Mouse (Mus musculus) limb, embryonic 11.5 days (tissue): Measurements from ENCODE around the gene Birc6. TPM values are rescaled to one million over a fixed set of nuclear protein-coding genes. Genes with fewer than 3 reads are reported as not detected.
A peak's percentile ranks its signal among the peaks of the same experiment; 100 is the strongest.

ENCODE experiments used
- ATAC-seq: fragments of 200-750 bp; cut with Nextera tagmentation; 2 replicates; pipeline ENCODE4 v1.8.0; 2017; ENCODE audit warnings: low read depth; ENCODE audit not compliant: insufficient number of reproducible peaks, low FRiP score, low TSS enrichment
- DNase-seq: peaks from one replicate; pipeline ENCODE4 v3.0.0-alpha.2; 2015; ENCODE audit warnings: low spot score
- H3K27ac ChIP-seq: fragments of 300-500 bp; sonication (generic); replicated peaks from 2 replicates; pipeline ENCODE4 v1.5.1; 2014; ENCODE audit warnings: low read depth, mild to moderate bottlenecking, low read length
- H3K27me3 ChIP-seq: fragments of 300-500 bp; sonication (generic); 2 replicates; pipeline ENCODE4 v1.6.1; 2014; ENCODE audit warnings: mild to moderate bottlenecking, low read length, mixed read lengths; ENCODE audit not compliant: control insufficient read depth, insufficient read depth
- H3K36me3 ChIP-seq: fragments of 300-500 bp; sonication (generic); 2 replicates; pipeline ENCODE4 v1.6.1; 2014; ENCODE audit warnings: mild to moderate bottlenecking, low read length, moderate library complexity, mixed read lengths; ENCODE audit not compliant: control insufficient read depth, insufficient read depth
- H3K4me1 ChIP-seq: fragments of 300-500 bp; sonication (generic); 2 replicates; pipeline ENCODE4 v1.6.1; 2014; ENCODE audit warnings: low read length, mixed read lengths; ENCODE audit not compliant: control insufficient read depth, insufficient read depth
- H3K4me2 ChIP-seq: fragments of 300-500 bp; sonication (generic); 2 replicates; pipeline ENCODE4 v1.6.1; 2014; ENCODE audit warnings: low read depth, mild to moderate bottlenecking, moderate library complexity; ENCODE audit not compliant: severe bottlenecking
- H3K4me3 ChIP-seq: fragments of 300-500 bp; sonication (generic); 2 replicates; pipeline ENCODE4 v1.5.1; 2014; ENCODE audit warnings: low read depth, low read length
- H3K9ac ChIP-seq: fragments of 300-500 bp; sonication (generic); 2 replicates; pipeline ENCODE4 v1.6.1; 2014; ENCODE audit warnings: mild to moderate bottlenecking, low read length
- H3K9me3 ChIP-seq: fragments of 300-500 bp; sonication (generic); 2 replicates; pipeline ENCODE4 v1.6.1; 2016; ENCODE audit warnings: low read length; ENCODE audit not compliant: control insufficient read depth
- WGBS: fragments of 180-500 bp; shearing (Covaris S2); extraction: QIAGEN DNeasy Blood & Tissue Kit; methylation state at CpG from one replicate; pipeline ENCODE4 v1.1.7; 2014; 5-methylcytosine and 5-hydroxymethylcytosine counted together
- polyA plus RNA-seq: library from polyadenylated mRNA; unstranded; fragments of >200 nt; fragmentation: Nextera tagmentation; extraction: Ambion mirVana; gene quantifications from 2 replicates; pipeline ENCODE4 v1.2.1, GENCODE M21; 2014

The Birc6 gene
- polyA plus RNA-seq, 1 experiment from 2014 or later, result 82.5 TPM

- Histone ChIP-seq H3K27ac (no peak within 1 kb of the TSS), H3K4me1 (no peaks in the 10 kb centered on the region), H3K4me2 (peak within 1 kb of the TSS; percentile 71), H3K9ac (peak within 1 kb of the TSS; percentile 51), H3K4me3 (peak within 1 kb of the TSS; percentile 70), H3K9me3 (no peaks in the 10 kb centered on the region), H3K27me3 (no peaks in the 10 kb centered on the region), H3K36me3 (no peaks in the 10 kb centered on the region)
- 1% methylated on average over 31 of the region's 31 CpGs for WGBS
- DNase-seq, result peak; percentile 97
- ATAC-seq, result peak; percentile 86
Measured at GRCm38 (mm10) chr17:74717618-74718151, 189.6 kb downstream of the Birc6 start, which contains the start of gene Ttc27. TSS of gene Ttc27 (plus strand) at chr17:74717732.

DNA sequence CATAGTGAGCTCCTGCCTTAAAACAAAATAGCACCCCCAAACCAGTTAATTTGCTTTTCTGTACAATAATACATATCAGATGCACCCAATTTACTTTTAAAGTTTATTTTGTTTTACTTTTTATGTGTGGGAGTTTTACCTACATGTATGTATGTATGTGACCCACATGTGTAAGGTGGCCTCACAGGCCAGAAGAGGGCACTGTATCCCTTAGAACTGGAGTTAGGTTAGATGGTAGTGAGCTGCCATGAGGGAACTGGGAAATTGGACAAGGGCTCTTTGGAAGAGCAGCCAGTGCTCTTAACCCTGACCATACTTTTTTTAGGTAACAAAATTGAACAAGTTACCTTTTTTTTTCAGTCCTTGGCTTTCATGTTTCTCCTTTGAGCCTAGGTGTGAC lies 204.8 kb downstream of the Birc6 start:
- H3K4me2 ChIP-seq, result no peak overlapping the region
- no peaks in the 10 kb centered on the region for H3K4me1 ChIP-seq
- H3K9ac ChIP-seq, result no peak overlapping the region
- H3K4me3 ChIP-seq, result no peak overlapping the region
- DNase-seq (no peak), ATAC-seq (no peak)
- no peaks in the 10 kb centered on the region for H3K36me3 ChIP-seq
- H3K9me3 ChIP-seq, result no peaks in the 10 kb centered on the region
- no peaks in the 10 kb centered on the region for H3K27me3 ChIP-seq
- no peak overlapping the region for H3K27ac ChIP-seq

DNA sequence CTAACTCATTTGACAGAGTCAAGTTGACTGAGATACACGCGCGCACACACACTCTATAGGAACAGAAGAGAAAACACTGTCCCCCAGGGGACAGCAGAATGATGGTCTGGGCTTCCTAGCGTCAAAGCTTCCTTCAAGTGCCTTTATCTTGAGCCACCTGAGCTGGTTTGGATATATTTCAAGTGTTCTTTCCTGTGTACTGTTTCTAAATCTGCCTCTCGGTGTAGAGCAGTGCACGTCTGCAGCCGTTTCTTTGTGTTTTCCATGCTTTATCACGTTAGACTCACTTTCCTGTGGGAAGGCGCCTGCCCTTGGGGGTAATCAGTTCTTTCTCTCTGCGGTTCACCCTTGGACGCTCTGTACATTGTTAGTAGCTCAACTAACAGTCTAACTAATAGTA lies 207.3 kb downstream of the Birc6 start:
- peaks cover 2% of the 10 kb centered on the region; the same call in 1 of the 2 replicates for H3K36me3 ChIP-seq
- H3K9me3 ChIP-seq, result no peaks in the 10 kb centered on the region
- no peak for DNase-seq
- WGBS, result 90% methylated on average over 11 of the region's 11 CpGs
- H3K27me3 ChIP-seq, result no peaks in the 10 kb centered on the region
- no peak overlapping the region for H3K9ac ChIP-seq
- H3K4me3 ChIP-seq, result no peak overlapping the region
- no peak overlapping the region for H3K4me2 ChIP-seq
- H3K4me1 ChIP-seq, result no peaks in the 10 kb centered on the region
- ATAC-seq, result no peak
- H3K27ac ChIP-seq, result no peak overlapping the region

GRCm38 (mm10) chr17:74749659-74750058 lies 221.6 kb downstream of the Birc6 start:
- ATAC-seq (no peak), DNase-seq (no peak)
- Histone ChIP-seq H3K4me2 (no peak overlapping the region), H3K9me3 (no peaks in the 10 kb centered on the region), H3K4me1 (no peaks in the 10 kb centered on the region), H3K9ac (no peak overlapping the region), H3K27ac (no peak overlapping the region), H3K4me3 (no peak overlapping the region), H3K36me3 (peaks cover 5% of the 10 kb centered on the region; the same call in 1 of the 2 replicates), H3K27me3 (no peaks in the 10 kb centered on the region)
- whole genome bisulfite sequencing, result 71% methylated on average over 1 of the region's 1 CpGs

DNA sequence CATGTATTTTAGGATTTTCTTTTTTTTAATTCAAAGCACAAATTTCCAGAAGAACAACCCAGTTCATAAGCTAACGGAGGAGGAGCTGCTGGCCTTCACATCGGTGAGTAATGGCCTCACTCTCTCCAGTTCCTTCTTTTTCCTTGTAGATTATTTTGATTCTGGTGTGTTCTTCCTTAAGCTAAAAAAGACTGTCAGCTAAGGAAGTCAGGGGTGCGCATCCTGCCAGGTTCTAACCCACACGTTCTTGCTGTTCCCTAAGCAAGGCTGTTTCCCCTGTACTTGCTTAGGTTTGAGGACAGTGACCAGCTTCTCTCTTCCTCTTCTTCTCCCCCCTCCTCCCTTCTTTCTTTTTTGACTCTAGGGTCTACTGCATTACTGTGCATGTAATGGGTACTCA lies 222.9 kb downstream of the Birc6 start:
- DNase-seq (no peak), ATAC-seq (no peak)
- Histone ChIP-seq H3K4me1 (no peaks in the 10 kb centered on the region), H3K4me3 (no peak overlapping the region), H3K27me3 (no peaks in the 10 kb centered on the region), H3K27ac (no peak overlapping the region), H3K4me2 (no peak overlapping the region), H3K9ac (no peak overlapping the region), H3K9me3 (no peaks in the 10 kb centered on the region), H3K36me3 (peaks cover 5% of the 10 kb centered on the region; the same call in 1 of the 2 replicates)
- WGBS, result 94% methylated on average over 4 of the region's 4 CpGs

Other genes starting within 250 kb of the Birc6 start
- 89.2 and 94.3 TPM in 2 replicates for gene Memo1, start 232.8 kb upstream of the Birc6 start, polyA plus RNA-seq
- 275 and 279 TPM in 2 replicates for gene Dpy30, start 204.4 kb upstream of the Birc6 start, polyA plus RNA-seq
- 31.2 and 32.7 TPM in 2 replicates for gene Spast, start 189.3 kb upstream of the Birc6 start, polyA plus RNA-seq
- 41.5 TPM in 2 replicates for gene Slc30a6, start 132.7 kb upstream of the Birc6 start, polyA plus RNA-seq
- gene Nlrc4, start 69.2 kb upstream of the Birc6 start, polyA plus RNA-seq, result 0.14 and 0.20 TPM in 2 replicates
- 45.1 and 52.0 TPM in 2 replicates for gene Yipf4, start 38.8 kb upstream of the Birc6 start, polyA plus RNA-seq
- 29.6 and 31.0 TPM in 2 replicates for gene Ttc27, start 189.4 kb downstream of the Birc6 start, polyA plus RNA-seq